In the genomic region with DNA sequence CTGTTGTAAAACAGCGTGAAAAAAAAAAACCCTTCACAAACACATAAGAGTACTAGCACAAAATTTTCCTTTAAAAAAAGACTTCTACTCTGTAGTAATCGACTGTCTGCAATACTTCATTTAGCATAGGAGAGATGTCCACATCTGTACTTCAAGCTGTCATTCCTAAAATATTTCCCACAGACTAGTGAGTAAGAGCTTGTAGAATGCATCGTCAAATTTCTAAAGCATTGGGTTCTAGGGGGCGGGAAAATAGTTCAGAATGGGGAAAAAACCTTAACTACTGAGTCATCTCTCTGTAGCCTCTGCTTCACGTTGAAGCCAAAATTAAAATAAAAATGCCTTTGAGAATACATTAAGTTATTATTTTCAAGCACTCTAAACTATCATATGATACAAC, we compare ENCODE assay signal across 29 mouse cellular contexts. TPM values are rescaled to one million over a fixed set of nuclear protein-coding genes. Genes with fewer than 3 reads are reported as not detected.
DNase-seq lines count a peak whose midpoint lies in the region; ATAC-seq and TF ChIP-seq lines count a peak whose summit lies in the region.
"Had no signal": no experiment of that assay in that cellular context is flagged by ENCODE, and none has a peak within 500 bp of the region (broad histone marks: within the 10 kb centered on the region; RNA-seq: fewer than 3 reads in every experiment).

No protein-coding gene starts in this region.

- H3K4me2 ChIP-seq in embryonic facial prominence, embryonic 14.5 days (ENCODE audit: low read depth, low read length): no peak overlapping the region
- no peak overlapping the region for H3K4me2 ChIP-seq in midbrain, embryonic 15.5 days
- H3K4me2 ChIP-seq: embryonic facial prominence, embryonic 13.5 days; forebrain, embryonic 12.5 days; forebrain, embryonic 15.5 days; heart, embryonic 13.5 days; hindbrain, embryonic 14.5 days had no signal

- POLR2A ChIA-PET in Patski (lab: Charles Lee): interaction anchor here (0.6 kb wide), 1 partner anchor 1411 kb away, joined by 3 read pairs; no protein-coding TSS in a partner anchor

- no peak for TF ChIP-seq CTCF in C2C12 (IDR thresholded peaks at IDR 0.05; ENCODE audit: control insufficient read depth, insufficient read depth, insufficient read length)
- no peak for TF ChIP-seq CTCF in Patski (IDR thresholded peaks at IDR 0.05)

- H3K4me1 ChIP-seq in embryonic facial prominence, embryonic 14.5 days (ENCODE audit: control insufficient read depth, insufficient read depth, low read length): no peaks in the 10 kb centered on the region
- no peaks in the 10 kb centered on the region for H3K4me1 ChIP-seq in embryonic facial prominence, embryonic 10.5 days
- no peaks in the 10 kb centered on the region for H3K4me1 ChIP-seq in midbrain, embryonic 15.5 days
- H3K4me1 ChIP-seq: embryonic facial prominence, embryonic 13.5 days; forebrain, embryonic 12.5 days; forebrain, embryonic 15.5 days; heart, embryonic 10.5 days; heart, embryonic 13.5 days; hindbrain, embryonic 10.5 days had no signal

- in situ Hi-C loops in Patski (cut with MboI; ENCODE audit: low pct_unique_long_range_greater_than_20kb): no loop called here

- ATAC-seq in embryonic facial prominence, embryonic 14.5 days (ENCODE audit: low read depth): no peak
- ATAC-seq in Patski: peak; percentile 73
- ATAC-seq in megakaryocyte, adult 5-6 weeks (ENCODE audit: poor library complexity, severe bottlenecking): no peak
- no peak for ATAC-seq in midbrain, embryonic 15.5 days (replicated peaks)
- ATAC-seq: activated CD4-positive, CD25-positive, alpha-beta regulatory T cell, adult 4 months; forebrain, embryonic 15.5 days; hindbrain, postnatal 0 days; inflammation-experienced regulatory T-cells, adult 6 months; intestine, embryonic 16.5 days had no signal

- no peaks in the 10 kb centered on the region for H3K79me2 ChIP-seq in C2C12 (ENCODE audit: control insufficient read depth, insufficient read depth)

- DNase-seq in embryonic facial prominence, embryonic 14.5 days (ENCODE audit: low spot score): peak; percentile 13
- DNase-seq in embryonic facial prominence, embryonic 10.5 days (ENCODE audit: low spot score): no peak
- no peak for DNase-seq in Patski (ENCODE audit: low read depth, low spot score)
- peak; percentile 61 for DNase-seq in fibroblast of lung, adult 2 months (ENCODE audit: low read depth)
- no peak for DNase-seq in adrenal gland, postnatal 25 days
- DNase-seq: adrenal gland, adult 8-10 months; adrenal gland, postnatal 36 days; cerebellum, adult 11 months; cerebellum, adult 2 months; cerebellum, adult 9-11 months; cerebellum, postnatal 25 days; gastrocnemius, postnatal 25 days; heart, adult 18-20 months; kidney, adult 18-20 months had no signal

- H3K9me3 ChIP-seq in embryonic facial prominence, embryonic 14.5 days (ENCODE audit: control insufficient read depth, low read length): no peaks in the 10 kb centered on the region
- no peaks in the 10 kb centered on the region for H3K9me3 ChIP-seq in embryonic facial prominence, embryonic 10.5 days
- H3K9me3 ChIP-seq in midbrain, embryonic 15.5 days: no peaks in the 10 kb centered on the region
- H3K9me3 ChIP-seq: embryonic facial prominence, embryonic 13.5 days; forebrain, embryonic 12.5 days; forebrain, embryonic 15.5 days; heart, embryonic 10.5 days; heart, embryonic 13.5 days; hindbrain, embryonic 10.5 days had no signal

- H3K27ac ChIP-seq in embryonic facial prominence, embryonic 14.5 days (replicated peaks; ENCODE audit: low read depth, low read length): no peak overlapping the region
- no peak overlapping the region for H3K27ac ChIP-seq in embryonic facial prominence, embryonic 10.5 days (replicated peaks)
- H3K27ac ChIP-seq in midbrain, embryonic 15.5 days: no peak overlapping the region
- H3K27ac ChIP-seq: embryonic facial prominence, embryonic 13.5 days; forebrain, embryonic 12.5 days; forebrain, embryonic 15.5 days; heart, embryonic 10.5 days; heart, embryonic 13.5 days; hindbrain, embryonic 10.5 days; hindbrain, embryonic 14.5 days; hindbrain, postnatal 0 days had no signal

- no peak overlapping the region for H3ac ChIP-seq in C2C12 (ENCODE audit: control insufficient read depth, insufficient read length, low read depth)

- peaks cover 2% of the 10 kb centered on the region for H3K79me3 ChIP-seq in C2C12 (ENCODE audit: low read depth)

- no peaks in the 10 kb centered on the region for H3K27me3 ChIP-seq in embryonic facial prominence, embryonic 14.5 days (replicated peaks; ENCODE audit: control insufficient read depth, insufficient read depth, low read length)
- H3K27me3 ChIP-seq in embryonic facial prominence, embryonic 10.5 days (replicated peaks; ENCODE audit: low read depth, poor library complexity, severe bottlenecking): no peaks in the 10 kb centered on the region
- no peaks in the 10 kb centered on the region for H3K27me3 ChIP-seq in C2C12 (ENCODE audit: control insufficient read depth, insufficient read depth, insufficient read length)
- no peaks in the 10 kb centered on the region for H3K27me3 ChIP-seq in Patski
- no peaks in the 10 kb centered on the region for H3K27me3 ChIP-seq in midbrain, embryonic 15.5 days (replicated peaks)
- H3K27me3 ChIP-seq: embryonic facial prominence, embryonic 13.5 days; forebrain, embryonic 12.5 days; forebrain, embryonic 15.5 days; heart, embryonic 13.5 days had no signal

- no peak overlapping the region for H3K9ac ChIP-seq in embryonic facial prominence, embryonic 14.5 days (ENCODE audit: low read depth, low read length)
- H3K9ac ChIP-seq in midbrain, embryonic 15.5 days: no peak overlapping the region
- H3K9ac ChIP-seq: embryonic facial prominence, embryonic 13.5 days; forebrain, embryonic 12.5 days; forebrain, embryonic 15.5 days; heart, embryonic 13.5 days; hindbrain, embryonic 14.5 days had no signal

- H3K36me3 ChIP-seq in embryonic facial prominence, embryonic 14.5 days (ENCODE audit: control insufficient read depth, insufficient read depth, low read length): no peaks in the 10 kb centered on the region
- no peaks in the 10 kb centered on the region for H3K36me3 ChIP-seq in embryonic facial prominence, embryonic 10.5 days (replicated peaks)
- H3K36me3 ChIP-seq in C2C12 (ENCODE audit: control insufficient read depth, insufficient read depth): no peaks in the 10 kb centered on the region
- no peaks in the 10 kb centered on the region for H3K36me3 ChIP-seq in midbrain, embryonic 15.5 days (replicated peaks)
- H3K36me3 ChIP-seq: embryonic facial prominence, embryonic 13.5 days; forebrain, embryonic 12.5 days; forebrain, embryonic 15.5 days; heart, embryonic 10.5 days; heart, embryonic 13.5 days; hindbrain, embryonic 10.5 days had no signal

- no peak overlapping the region for H3K4me3 ChIP-seq in embryonic facial prominence, embryonic 14.5 days (ENCODE audit: low read depth, low read length)
- H3K4me3 ChIP-seq in embryonic facial prominence, embryonic 10.5 days: no peak overlapping the region
- no peak overlapping the region for H3K4me3 ChIP-seq in C2C12 (ENCODE audit: insufficient read depth, poor library complexity, severe bottlenecking)
- no peak overlapping the region for H3K4me3 ChIP-seq in midbrain, embryonic 15.5 days
- H3K4me3 ChIP-seq: embryonic facial prominence, embryonic 13.5 days; forebrain, embryonic 12.5 days; forebrain, embryonic 15.5 days; heart, embryonic 10.5 days; heart, embryonic 13.5 days; hindbrain, embryonic 10.5 days had no signal

- WGBS in embryonic facial prominence, embryonic 14.5 days: 58% methylated on average over 5 of the region's 5 CpGs
- WGBS in embryonic facial prominence, embryonic 10.5 days: 86% methylated on average over 5 of the region's 5 CpGs
- 88% methylated on average over 5 of the region's 5 CpGs for WGBS in midbrain, embryonic 15.5 days

- CTCF ChIA-PET in Patski (lab: Charles Lee): no interaction called here

TF ChIP-seq in C2C12, 6 proteins besides CTCF, POLR2A, EP300 and RAD21:
- TF ChIP-seq CEBPB (IDR thresholded peaks at IDR 0.05; ENCODE audit: low read depth) (peak; percentile 15), MYOG (IDR thresholded peaks at IDR 0.05; ENCODE audit: control insufficient read depth, extremely low read depth, insufficient read length) (no peak)

RNA-seq across cellular contexts. Expression of a gene that starts 42.2 kb away (rescaled TPM):
- 18.6 and 20.3 TPM in 2 replicates for polyA plus RNA-seq in embryonic facial prominence, embryonic 14.5 days (2014; fragmentation: Nextera tagmentation; extraction: Ambion mirVana)
- polyA plus RNA-seq in embryonic facial prominence, embryonic 10.5 days (2016; fragmentation: Nextera tagmentation; extraction: Ambion mirVana): 4.0 and 4.4 TPM in 2 replicates
- 5.9 TPM for polyA plus RNA-seq in C2C12 (2012; fragmentation: generic; extraction: Trizol)
- 6.5 TPM for polyA plus RNA-seq in Patski (2021)
- total RNA-seq in megakaryocyte, adult 5-6 weeks (2015): 2.0 and 3.2 TPM in 2 replicates
- total RNA-seq in megakaryocyte, adult 5-6 weeks (2017): 2.2 and 2.5 TPM in 2 replicates
- 0.29 and 0.36 TPM in 2 replicates for total RNA-seq in adrenal gland, postnatal 25 days (2021)
- 0.92 and 1.1 TPM in 2 replicates for polyA plus RNA-seq in midbrain, embryonic 15.5 days (2015; fragmentation: Nextera tagmentation; extraction: Ambion mirVana)
- total RNA-seq: common myeloid progenitor, adult 5-6 weeks had no signal

Comparison
In these comparisons a context has a peak if more than half of its experiments do, and no peak if none do; other contexts are left out.
1. DNase-seq: peak in embryonic facial prominence, embryonic 14.5 days (single experiment) and fibroblast of lung, adult 2 months (single experiment); none in embryonic facial prominence, embryonic 10.5 days (single experiment), Patski (single experiment) and adrenal gland, postnatal 25 days (single experiment).